Mouse (Mus musculus): ENCODE results near the gene Fkbp15.

DNA sequence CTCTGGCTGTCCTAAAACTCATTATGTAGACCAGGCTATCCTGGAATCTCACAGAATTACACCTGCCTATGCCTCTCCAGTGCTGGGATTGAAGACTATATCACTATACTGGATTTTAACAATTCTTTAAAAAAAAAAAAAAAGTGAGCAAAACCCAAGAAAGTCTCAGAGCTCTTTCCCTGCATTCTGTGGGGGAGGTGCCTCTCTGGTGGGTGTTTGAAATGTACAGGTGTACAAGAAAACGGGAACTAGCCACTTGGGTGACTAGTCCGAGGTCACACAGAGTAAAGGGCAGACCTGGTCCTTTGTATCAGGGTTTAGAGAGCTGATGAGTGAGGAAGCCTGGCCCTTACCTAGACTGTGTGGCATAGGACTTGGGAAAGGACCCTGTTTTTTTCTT lies 2.1 kb upstream of the Fkbp15 start:
- TF ChIP-seq TAL1 (conservative IDR thresholded peaks at IDR 0.05; ENCODE audit: low read depth, low read length) (no peak), CTCF (IDR thresholded peaks at IDR 0.05; ENCODE audit: low read depth, low read length) (no peak)
